Mouse (Mus musculus) embryonic facial prominence, embryonic 11.5 days (tissue): ENCODE data around the gene Rpl9-ps6. TPM values are rescaled to one million over a fixed set of nuclear protein-coding genes. Genes with fewer than 3 reads are reported as not detected.
"Not testable (repeated sequence)": the region's sequence is repeated elsewhere in the genome, so short reads cannot be mapped to it uniquely, and the experiment has no call there.

Experiments used
- ATAC-seq: fragments of 200-750 bp; cut with Nextera tagmentation; replicated peaks from 2 replicates; pipeline ENCODE4 v1.8.0; 2017; ENCODE audit warnings: low read depth; ENCODE audit not compliant: insufficient number of reproducible peaks, low FRiP score, low TSS enrichment
- DNase-seq: peaks from one replicate; pipeline ENCODE4 v3.0.0-alpha.2; 2015; ENCODE audit warnings: low spot score
- H3K27ac ChIP-seq: fragments of 300-500 bp; sonication (generic); replicated peaks from 2 replicates; pipeline ENCODE4 v1.5.1; 2014; ENCODE audit warnings: mild to moderate bottlenecking, low read depth, low read length, control low read depth
- H3K27me3 ChIP-seq: fragments of 300-500 bp; sonication (generic); 2 replicates; pipeline ENCODE4 v1.6.1; 2014; ENCODE audit warnings: mild to moderate bottlenecking, low read length, moderate library complexity, mixed read lengths; ENCODE audit not compliant: control insufficient read depth, insufficient read depth
- H3K36me3 ChIP-seq: fragments of 300-500 bp; sonication (generic); replicated peaks from 2 replicates; pipeline ENCODE4 v1.6.1; 2014; ENCODE audit warnings: low read depth, mild to moderate bottlenecking, low read length, moderate library complexity, mixed read lengths; ENCODE audit not compliant: control insufficient read depth, insufficient read depth
- H3K4me1 ChIP-seq: fragments of 300-500 bp; sonication (generic); 2 replicates; pipeline ENCODE4 v1.6.1; 2014; ENCODE audit warnings: low read length, mixed read lengths; ENCODE audit not compliant: control insufficient read depth, insufficient read depth
- H3K4me2 ChIP-seq: fragments of 300-500 bp; sonication (generic); 2 replicates; pipeline ENCODE4 v1.6.1; 2014; ENCODE audit warnings: low read depth, mild to moderate bottlenecking, control low read depth, low read length, moderate library complexity
- H3K4me3 ChIP-seq: fragments of 300-500 bp; sonication (generic); 2 replicates; pipeline ENCODE4 v1.5.1; 2014; ENCODE audit warnings: low read depth, low read length, control low read depth
- H3K9ac ChIP-seq: fragments of 300-500 bp; sonication (generic); replicated peaks from 2 replicates; pipeline ENCODE4 v1.6.1; 2014; ENCODE audit warnings: mild to moderate bottlenecking, control low read depth, low read length
- H3K9me3 ChIP-seq: fragments of 300-500 bp; sonication (generic); replicated peaks from 2 replicates; pipeline ENCODE4 v1.6.1; 2016; ENCODE audit warnings: mild to moderate bottlenecking, low read length, inconsistent platforms, mixed read lengths; ENCODE audit not compliant: control insufficient read depth
- WGBS: fragments of 180-500 bp; shearing (Covaris S2); extraction: QIAGEN DNeasy Blood & Tissue Kit; methylation state at CpG from one replicate; pipeline ENCODE4 v1.1.7; 2014; 5-methylcytosine and 5-hydroxymethylcytosine counted together
- polyA plus RNA-seq: library from polyadenylated mRNA; unstranded; fragments of >200 nt; fragmentation: Nextera tagmentation; extraction: Ambion mirVana; gene quantifications from 2 replicates; pipeline ENCODE4 v1.2.1, GENCODE M21; 2014

Gene Rpl9-ps6
- polyA plus RNA-seq, 1 experiment from 2014 or later, result 117 TPM

DNA sequence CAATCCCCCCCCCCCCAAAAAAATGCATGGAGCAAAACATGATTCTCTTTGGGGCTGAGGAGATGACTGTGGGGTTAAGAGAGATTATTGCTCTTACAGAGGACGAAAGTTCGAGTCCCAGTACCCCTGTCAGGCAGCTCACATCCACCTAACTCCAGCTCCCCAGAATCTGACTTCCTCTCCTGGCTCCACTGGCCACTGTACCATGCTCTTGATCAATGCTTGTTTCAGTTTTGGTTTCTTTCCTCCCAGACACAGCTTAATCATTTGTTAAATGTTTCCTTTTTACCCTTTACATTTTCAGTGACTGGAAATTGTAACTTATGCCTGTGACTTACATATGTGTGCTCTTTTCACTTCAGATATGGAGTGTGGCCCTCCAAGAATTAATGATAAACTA lies 24.6 kb upstream of the Rpl9-ps6 start:
- Histone ChIP-seq H3K4me3 (no peak overlapping the region), H3K27me3 (no peaks in the 10 kb centered on the region), H3K36me3 (no peaks in the 10 kb centered on the region), H3K27ac (no peak overlapping the region), H3K9ac (no peak overlapping the region), H3K4me2 (no peak overlapping the region), H3K9me3 (no peaks in the 10 kb centered on the region), H3K4me1 (no peaks in the 10 kb centered on the region)
- DNase-seq (no peak), ATAC-seq (no peak)
- WGBS, result 100% methylated on average over 2 of the region's 2 CpGs

DNA sequence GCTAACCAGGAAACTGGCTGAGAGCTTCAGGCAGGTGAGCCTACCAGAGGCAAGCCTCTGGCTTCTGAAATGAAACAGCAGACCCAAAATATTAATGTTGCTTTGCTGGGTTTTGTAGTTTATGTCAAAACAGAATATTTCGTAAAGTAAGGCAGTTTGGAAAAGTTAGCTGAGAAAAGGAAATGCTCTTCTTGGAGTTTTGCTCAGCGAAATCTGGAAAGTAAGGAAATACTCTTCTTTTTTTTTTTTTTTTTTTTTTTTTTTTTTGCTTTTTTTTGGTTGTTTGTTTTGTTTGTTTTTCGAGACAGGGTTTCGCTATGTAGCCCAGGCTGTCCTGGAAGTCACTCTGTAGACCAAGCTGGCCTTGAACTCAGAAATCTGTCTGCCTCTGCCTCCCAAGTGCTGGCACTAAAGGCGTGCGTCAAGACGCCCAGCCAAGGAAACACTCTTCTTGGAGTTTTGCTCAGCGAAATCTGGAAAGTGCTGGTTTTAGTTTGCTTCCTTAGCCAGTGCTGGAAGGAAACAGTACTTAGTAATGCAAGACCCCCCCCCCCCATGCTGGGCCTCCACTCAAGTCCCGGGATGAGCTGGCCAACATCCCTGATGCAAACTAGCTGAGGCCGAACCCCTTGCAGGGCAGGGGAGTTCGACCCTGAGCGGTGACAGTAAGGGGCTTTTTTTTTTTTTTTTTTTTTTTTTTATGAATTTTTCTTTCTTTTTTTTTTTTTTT lies 23.0 kb upstream of the Rpl9-ps6 start:
- Histone ChIP-seq H3K9ac (no peak overlapping the region), H3K9me3 (no peaks in the 10 kb centered on the region), H3K27me3 (no peaks in the 10 kb centered on the region), H3K27ac (no peak overlapping the region), H3K4me1 (no peaks in the 10 kb centered on the region), H3K36me3 (no peaks in the 10 kb centered on the region), H3K4me3 (no peak overlapping the region), H3K4me2 (no peak overlapping the region)
- 89% methylated on average over 12 of the region's 12 CpGs for WGBS
- no peak for DNase-seq
- no peak for ATAC-seq

DNA sequence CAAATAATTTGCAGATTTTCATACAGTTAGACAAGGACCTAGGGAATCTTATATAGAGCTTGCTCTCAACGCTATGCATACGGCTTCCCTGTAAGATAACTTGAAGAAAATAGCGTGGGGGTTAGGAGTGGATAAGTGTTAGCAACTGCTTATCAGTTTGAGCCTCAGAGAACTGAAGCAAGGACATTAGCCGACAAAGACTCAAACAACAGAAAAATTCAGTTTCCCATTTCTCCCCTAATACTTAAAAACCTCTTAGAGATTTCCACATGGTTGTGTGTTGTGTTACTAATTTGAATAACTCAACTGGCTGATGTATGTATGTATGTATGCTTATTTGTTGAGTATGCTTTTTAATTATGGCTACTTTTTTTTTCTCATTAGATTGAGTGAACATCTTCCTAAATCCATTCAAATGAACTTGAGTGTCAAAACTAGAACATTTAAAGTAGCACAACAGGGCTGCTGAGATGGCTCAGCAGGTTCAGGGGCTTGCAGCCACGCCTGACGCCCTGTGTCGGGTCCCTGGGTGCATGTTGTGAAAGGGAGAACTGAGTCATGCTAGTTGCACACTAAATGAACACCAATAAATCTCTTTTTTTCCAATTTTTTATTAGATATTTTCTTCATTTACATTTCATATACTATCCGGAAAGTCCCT lies 21.3 kb upstream of the Rpl9-ps6 start:
- no peak overlapping the region for H3K27ac ChIP-seq
- ATAC-seq, result no peak
- no peak overlapping the region for H3K4me3 ChIP-seq
- no peak overlapping the region for H3K4me2 ChIP-seq
- H3K27me3 ChIP-seq, result no peaks in the 10 kb centered on the region
- no peak overlapping the region for H3K9ac ChIP-seq
- no peak for DNase-seq
- no peaks in the 10 kb centered on the region for H3K9me3 ChIP-seq
- WGBS, result 90% methylated on average over 8 of the region's 8 CpGs
- H3K4me1 ChIP-seq, result no peaks in the 10 kb centered on the region
- H3K36me3 ChIP-seq, result no peaks in the 10 kb centered on the region

DNA sequence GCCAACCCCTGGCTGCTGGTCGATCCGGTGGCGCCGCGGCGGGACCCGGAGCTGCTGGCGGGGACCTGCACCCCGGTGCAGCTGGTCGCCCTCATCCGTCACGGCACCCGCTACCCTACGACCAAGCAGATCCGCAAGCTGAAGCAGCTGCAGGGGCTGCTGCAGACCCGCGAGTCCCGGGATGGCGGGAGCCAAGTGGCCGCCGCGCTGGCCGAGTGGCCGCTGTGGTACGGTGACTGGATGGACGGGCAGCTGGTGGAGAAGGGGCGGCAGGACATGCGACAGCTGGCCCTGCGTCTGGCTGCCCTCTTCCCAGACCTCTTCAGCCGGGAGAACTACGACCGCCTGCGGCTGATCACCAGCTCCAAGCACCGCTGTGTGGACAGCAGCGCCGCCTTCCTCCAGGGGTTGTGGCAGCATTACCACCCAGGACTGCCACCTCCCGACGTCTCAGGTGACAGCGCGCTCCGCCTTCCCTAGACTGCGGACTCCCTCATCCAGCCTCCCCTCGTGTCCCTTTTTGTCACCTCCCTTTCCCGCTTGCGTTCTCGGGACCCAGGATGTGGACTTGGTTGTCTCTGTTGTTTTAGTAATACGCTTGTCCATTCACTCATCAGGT lies 19.8 kb upstream of the Rpl9-ps6 start:
- Histone ChIP-seq H3K4me2 (peak overlapping the region; percentile 74), H3K9ac (peak overlapping the region; percentile 82), H3K4me3 (peak overlapping the region; percentile 70), H3K27ac (peak overlapping the region; percentile 67)
- H3K4me1 ChIP-seq, H3K36me3 ChIP-seq, H3K9me3 ChIP-seq, H3K27me3 ChIP-seq: not testable (repeated sequence)
- peak; percentile 81 for ATAC-seq
- DNase-seq, result peak; percentile 65
- 1% methylated on average over 45 of the region's 47 CpGs for WGBS

DNA sequence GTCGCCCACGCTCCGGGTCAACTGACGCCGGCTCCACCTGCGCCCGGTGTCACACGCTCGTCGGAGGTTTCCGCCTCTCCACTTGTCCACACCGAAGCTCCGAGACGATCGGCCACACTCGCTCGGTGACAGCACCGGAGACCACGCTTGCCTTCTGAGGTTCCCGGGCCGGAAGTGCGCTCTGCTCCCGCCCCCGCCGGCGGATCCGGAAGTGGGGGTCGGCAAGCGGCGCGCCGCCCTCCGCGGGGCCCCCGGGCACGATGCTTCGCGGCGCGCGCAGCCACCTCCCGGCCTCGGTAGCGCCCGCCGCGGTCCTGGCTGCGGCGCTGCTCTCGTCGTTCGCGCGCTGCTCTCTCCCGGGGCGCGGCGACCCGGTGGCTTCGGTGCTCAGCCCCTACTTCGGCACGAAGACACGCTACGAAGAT lies 19.3 kb upstream of the Rpl9-ps6 start, which contains the start of gene Minpp1:
TSS of gene Minpp1 (plus strand) at position 89 of the 425 bp plus-strand sequence.
- peak within 1 kb of the TSS; percentile 82 for H3K9ac ChIP-seq

DNA sequence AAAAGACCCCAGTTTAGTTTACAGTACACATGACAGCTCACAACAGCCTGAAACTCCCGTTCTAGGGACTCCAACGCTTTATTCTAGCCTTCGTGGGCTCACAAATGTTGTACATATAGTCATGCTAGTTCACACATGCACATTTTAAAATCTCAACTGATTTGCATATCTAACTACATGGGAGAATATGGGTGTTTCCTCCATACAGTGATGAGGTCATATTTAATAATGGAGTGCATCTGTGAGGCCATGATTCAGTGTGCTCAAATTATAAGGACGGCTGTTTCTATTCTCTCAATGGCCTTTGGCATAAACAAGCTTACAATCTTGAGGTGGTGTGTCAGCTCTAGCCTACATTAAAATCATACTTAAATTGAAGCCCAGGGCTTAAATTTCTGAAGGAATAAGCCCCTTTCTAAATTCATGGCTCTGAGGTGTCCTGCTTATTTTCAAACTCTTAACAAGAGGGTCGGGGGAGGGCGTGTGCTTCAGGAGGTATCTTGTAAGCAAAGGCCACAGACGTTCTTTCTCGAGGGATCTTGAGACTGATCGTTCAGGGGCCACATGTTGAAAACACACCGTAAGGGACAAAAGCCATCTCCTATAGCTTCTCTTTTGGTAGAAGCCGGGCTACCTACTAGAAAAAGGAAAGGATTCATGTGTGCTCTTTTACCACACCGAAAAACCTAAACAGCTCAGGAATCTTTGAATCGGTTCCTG lies 18.7 kb upstream of the Rpl9-ps6 start:
- H3K27ac ChIP-seq, result peak overlapping the region; percentile 67
- DNase-seq, result peak; percentile 36
- H3K4me1 ChIP-seq, result no peaks in the 10 kb centered on the region
- no peak for ATAC-seq
- H3K9ac ChIP-seq, result peak overlapping the region; percentile 82
- no peaks in the 10 kb centered on the region for H3K9me3 ChIP-seq
- H3K4me3 ChIP-seq, result peak overlapping the region; percentile 70
- no peaks in the 10 kb centered on the region for H3K27me3 ChIP-seq
- 18% methylated on average over 13 of the region's 13 CpGs for WGBS
- no peaks in the 10 kb centered on the region for H3K36me3 ChIP-seq
- H3K4me2 ChIP-seq, result peak overlapping the region; percentile 74

More for the DNA sequence above, 19.3 kb upstream of the Rpl9-ps6 start, which contains the start of gene Minpp1:
- Histone ChIP-seq H3K4me1 (no peaks in the 10 kb centered on the region), H3K36me3 (no peaks in the 10 kb centered on the region), H3K4me3 (peak within 1 kb of the TSS; percentile 70), H3K4me2 (peak within 1 kb of the TSS; percentile 74), H3K9me3 (no peaks in the 10 kb centered on the region), H3K27me3 (no peaks in the 10 kb centered on the region), H3K27ac (peak within 1 kb of the TSS; percentile 67)
- WGBS, result under 1% methylated on average over 64 of the region's 64 CpGs
- ATAC-seq (peak; percentile 84), DNase-seq (peak; percentile 87)

DNA sequence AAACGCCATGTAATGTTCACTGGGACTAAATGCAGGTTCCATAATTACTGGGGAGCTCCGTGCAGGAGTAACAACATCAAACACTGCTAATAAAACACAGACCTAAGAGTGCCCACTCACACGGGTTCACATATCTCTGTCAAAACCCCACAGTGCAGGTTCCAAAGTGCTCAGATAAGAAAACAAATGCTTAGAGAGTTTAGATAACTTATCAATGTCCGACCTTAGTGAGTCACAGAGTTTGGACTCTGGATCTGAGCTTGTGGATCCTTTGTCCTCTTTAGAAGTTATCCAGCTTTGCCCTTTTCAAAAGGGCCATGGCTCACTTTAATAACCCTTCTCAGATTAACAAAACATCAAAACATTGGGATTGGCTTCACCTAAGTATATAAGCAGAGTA lies 15.1 kb upstream of the Rpl9-ps6 start:
- no peak overlapping the region for H3K4me2 ChIP-seq
- H3K9me3 ChIP-seq, result no peaks in the 10 kb centered on the region
- no peaks in the 10 kb centered on the region for H3K27me3 ChIP-seq
- WGBS, result 50% methylated on average over 4 of the region's 4 CpGs
- ATAC-seq (no peak), DNase-seq (no peak)
- H3K4me1 ChIP-seq, result no peaks in the 10 kb centered on the region
- no peak overlapping the region for H3K4me3 ChIP-seq
- H3K36me3 ChIP-seq, result no peaks in the 10 kb centered on the region
- no peak overlapping the region for H3K9ac ChIP-seq
- no peak overlapping the region for H3K27ac ChIP-seq
